Mouse (Mus musculus): ENCODE results near the gene Gm21970. TPM values are rescaled to one million over a fixed set of nuclear protein-coding genes. Genes with fewer than 3 reads are reported as not detected.

Gm21970 gene
- polyA plus RNA-seq, 1 experiment, result not detected

DNA sequence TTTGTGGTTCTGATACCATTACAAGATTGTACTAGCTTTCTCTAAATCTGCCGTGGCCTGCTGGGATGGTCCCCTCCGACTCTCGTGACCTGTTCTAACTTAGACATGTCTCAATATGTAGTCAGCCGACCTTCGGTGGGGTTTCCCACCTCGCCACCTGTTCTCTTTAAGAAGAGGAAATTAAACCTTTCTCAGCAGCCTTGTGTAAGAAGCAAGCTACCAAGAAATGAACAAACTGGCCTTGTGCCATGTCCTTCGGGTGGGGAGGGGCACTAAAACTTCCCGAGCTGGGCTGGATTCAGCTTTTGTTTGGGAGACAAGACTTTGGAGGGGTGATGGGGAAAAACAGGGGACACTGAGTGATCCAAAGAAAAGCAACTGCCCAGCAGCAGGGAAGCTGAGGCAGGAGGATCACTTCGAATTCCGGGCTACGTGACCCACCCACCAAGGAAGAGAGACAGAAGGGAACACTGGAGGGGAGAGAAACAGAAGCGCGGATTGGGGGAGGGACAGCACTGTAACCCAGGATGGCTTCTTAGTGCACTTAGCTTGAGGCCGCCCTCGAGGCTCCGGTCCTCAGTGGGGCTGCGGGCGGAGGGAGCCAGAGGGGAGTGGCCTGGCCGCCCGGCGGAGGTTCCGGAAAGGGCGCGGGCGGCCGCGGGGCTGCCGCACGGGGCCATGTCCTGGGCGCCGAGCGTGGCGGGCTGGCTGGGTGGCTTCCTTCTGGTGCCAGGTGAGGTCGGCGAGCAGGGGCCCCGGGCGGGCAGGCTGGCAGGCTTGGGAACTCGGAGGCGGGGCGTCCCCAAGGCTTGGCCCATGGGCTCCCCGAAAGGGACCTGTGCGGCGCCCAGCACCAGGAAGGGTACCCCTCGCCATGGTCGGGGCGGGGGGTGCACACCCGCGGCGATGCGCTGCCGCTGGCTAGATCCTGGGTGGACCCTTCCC lies 14.4 kb downstream of the Gm21970 start, which contains the start of gene Il10rb:
Gene Il10rb, plus strand, starts transcription at position 525 of the 945 bp plus-strand sequence.
- H3K4me3 ChIP-seq (ENCODE audit: extremely low read depth, insufficient read depth, insufficient read length), result peak within 1 kb of the TSS; percentile 90
- DNase-seq (ENCODE audit: low read depth in 1 of 2, low spot score in 2 of 2), result peak; percentile 78 to 86
- peak; percentile 64 for TF ChIP-seq POLR2A (IDR thresholded peaks at IDR 0.05; ENCODE audit: low read depth, low read length)
- no peak for TF ChIP-seq CTCF (IDR thresholded peaks at IDR 0.05; ENCODE audit: extremely low read depth, insufficient read depth, insufficient read length, insufficient replicate concordance)
- WGBS, result under 1% methylated on average over 50 of the region's 51 CpGs
- peaks cover 12% of the 10 kb centered on the region for H3K36me3 ChIP-seq (ENCODE audit: control insufficient read depth, insufficient read depth, low read length)
- H3K27me3 ChIP-seq (ENCODE audit: control insufficient read depth, insufficient read depth, low read length), result no peaks in the 10 kb centered on the region
- H3K27ac ChIP-seq (ENCODE audit: insufficient read depth, low read length), result peak within 1 kb of the TSS; percentile 97
- peaks cover 13% of the 10 kb centered on the region for H3K4me1 ChIP-seq (ENCODE audit: control insufficient read depth, insufficient read depth, insufficient read length)

DNA sequence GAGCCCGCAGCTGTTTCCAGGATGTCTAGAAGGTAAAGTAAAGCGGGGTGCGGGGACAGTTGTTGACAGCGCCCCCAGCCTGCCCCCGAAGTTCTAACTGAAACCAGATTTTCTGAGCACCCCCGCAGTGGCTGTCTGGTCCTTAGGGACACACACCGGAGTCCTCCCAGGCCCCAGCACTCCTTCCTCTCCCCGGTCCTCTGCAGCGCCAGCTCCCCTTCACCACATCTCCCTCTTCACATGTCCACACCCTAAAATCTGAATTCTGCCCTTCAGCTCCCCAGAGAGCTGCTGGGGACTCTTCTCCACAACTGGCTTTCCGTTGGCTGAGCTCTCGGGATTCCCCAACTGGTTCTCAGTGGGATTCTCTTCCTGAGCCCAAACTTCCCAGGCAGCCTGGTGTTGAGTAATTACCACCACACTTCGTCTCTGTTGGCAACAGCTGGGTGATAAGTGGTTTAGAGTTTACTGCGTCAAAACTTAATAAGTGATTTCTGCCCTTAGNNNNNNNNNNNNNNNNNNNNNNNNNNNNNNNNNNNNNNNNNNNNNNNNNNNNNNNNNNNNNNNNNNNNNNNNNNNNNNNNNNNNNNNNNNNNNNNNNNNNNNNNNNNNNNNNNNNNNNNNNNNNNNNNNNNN lies 15.2 kb downstream of the Gm21970 start:
- peak overlapping the region; percentile 97 for H3K27ac ChIP-seq (ENCODE audit: insufficient read depth, low read length)
- peak overlapping the region; percentile 90 for H3K4me3 ChIP-seq (ENCODE audit: extremely low read depth, insufficient read depth, insufficient read length)
- TF ChIP-seq POLR2A (IDR thresholded peaks at IDR 0.05; ENCODE audit: low read depth, low read length) (no peak; the same call in 1 of the 2 replicates), CTCF (IDR thresholded peaks at IDR 0.05; ENCODE audit: extremely low read depth, insufficient read depth, insufficient read length, insufficient replicate concordance) (no peak)
- peak in 1 of 2 experiments; percentile 56 for DNase-seq (ENCODE audit: low read depth in 1 of 2, low spot score in 2 of 2)
- peaks cover 13% of the 10 kb centered on the region for H3K4me1 ChIP-seq (ENCODE audit: control insufficient read depth, insufficient read depth, insufficient read length)
- H3K27me3 ChIP-seq (ENCODE audit: control insufficient read depth, insufficient read depth, low read length), result no peaks in the 10 kb centered on the region
- peaks cover 13% of the 10 kb centered on the region for H3K36me3 ChIP-seq (ENCODE audit: control insufficient read depth, insufficient read depth, low read length)
- WGBS, result under 1% methylated on average over 13 of the region's 13 CpGs

- Histone ChIP-seq H3K4me1 (ENCODE audit: control insufficient read depth, insufficient read depth, insufficient read length) (peaks cover 22% of the 10 kb centered on the region), H3K36me3 (ENCODE audit: control insufficient read depth, insufficient read depth, low read length) (peaks cover 35% of the 10 kb centered on the region), H3K4me3 (ENCODE audit: extremely low read depth, insufficient read depth, insufficient read length) (no peak overlapping the region), H3K27me3 (ENCODE audit: control insufficient read depth, insufficient read depth, low read length) (no peaks in the 10 kb centered on the region), H3K27ac (ENCODE audit: insufficient read depth, low read length) (peak overlapping the region; percentile 56)
- TF ChIP-seq POLR2A (IDR thresholded peaks at IDR 0.05; ENCODE audit: low read depth, low read length) (no peak), CTCF (IDR thresholded peaks at IDR 0.05; ENCODE audit: extremely low read depth, insufficient read depth, insufficient read length, insufficient replicate concordance) (no peak)
- 30% methylated on average over 12 of the region's 12 CpGs for WGBS
- no peak for DNase-seq (ENCODE audit: low read depth in 1 of 2, low spot score in 2 of 2)
These were observed 21.8 kb downstream of the Gm21970 start for GRCm38 (mm10) chr16:91413102-91413844.

- peak in 1 of 2 experiments; percentile 33 for DNase-seq (ENCODE audit: low read depth in 1 of 2, low spot score in 2 of 2)
- peaks cover 47% of the 10 kb centered on the region for H3K36me3 ChIP-seq (ENCODE audit: control insufficient read depth, insufficient read depth, low read length)
- no peaks in the 10 kb centered on the region for H3K27me3 ChIP-seq (ENCODE audit: control insufficient read depth, insufficient read depth, low read length)
- peak overlapping the region; percentile 61 for H3K27ac ChIP-seq (ENCODE audit: insufficient read depth, low read length)
- peaks cover 19% of the 10 kb centered on the region for H3K4me1 ChIP-seq (ENCODE audit: control insufficient read depth, insufficient read depth, insufficient read length)
- no peak overlapping the region for H3K4me3 ChIP-seq (ENCODE audit: extremely low read depth, insufficient read depth, insufficient read length)
- TF ChIP-seq CTCF (IDR thresholded peaks at IDR 0.05; ENCODE audit: extremely low read depth, insufficient read depth, insufficient read length, insufficient replicate concordance) (no peak), POLR2A (IDR thresholded peaks at IDR 0.05; ENCODE audit: low read depth, low read length) (no peak)
- WGBS, result 44% methylated on average over 9 of the region's 9 CpGs
These were observed 24.1 kb downstream of the Gm21970 start for GRCm38 (mm10) chr16:91415391-91416189.

DNA sequence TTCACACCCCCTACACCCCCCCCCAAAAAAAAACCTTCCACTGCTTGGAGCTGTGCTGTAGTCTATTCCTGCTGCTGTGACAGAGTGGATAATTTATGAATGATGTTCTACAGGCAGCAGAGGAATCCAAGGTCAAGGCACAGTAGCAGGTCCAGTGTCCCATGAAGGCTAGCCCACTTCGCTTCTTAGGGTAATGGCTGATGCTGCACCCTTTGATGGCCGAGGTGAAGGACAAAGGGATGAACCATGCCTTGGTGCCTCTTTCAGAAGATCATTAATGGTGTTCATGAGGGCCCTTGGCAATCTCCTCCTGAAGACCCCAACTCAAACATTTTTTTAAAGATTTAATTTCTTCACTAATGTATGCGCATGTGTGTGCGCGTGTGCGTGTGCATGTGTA lies 24.8 kb downstream of the Gm21970 start:
- 93% methylated on average over 6 of the region's 6 CpGs for WGBS
- Histone ChIP-seq H3K4me1 (ENCODE audit: control insufficient read depth, insufficient read depth, insufficient read length) (peaks cover 19% of the 10 kb centered on the region), H3K36me3 (ENCODE audit: control insufficient read depth, insufficient read depth, low read length) (peaks cover 49% of the 10 kb centered on the region), H3K4me3 (ENCODE audit: extremely low read depth, insufficient read depth, insufficient read length) (no peak overlapping the region), H3K27me3 (ENCODE audit: control insufficient read depth, insufficient read depth, low read length) (no peaks in the 10 kb centered on the region), H3K27ac (ENCODE audit: insufficient read depth, low read length) (peak overlapping the region; percentile 60)
- no peak for TF ChIP-seq POLR2A (IDR thresholded peaks at IDR 0.05; ENCODE audit: low read depth, low read length)
- TF ChIP-seq CTCF (IDR thresholded peaks at IDR 0.05; ENCODE audit: extremely low read depth, insufficient read depth, insufficient read length, insufficient replicate concordance), result no peak
- no peak for DNase-seq (ENCODE audit: low read depth in 1 of 2, low spot score in 2 of 2)

- H3K4me3 ChIP-seq (ENCODE audit: extremely low read depth, insufficient read depth, insufficient read length), result no peak overlapping the region
- H3K27me3 ChIP-seq (ENCODE audit: control insufficient read depth, insufficient read depth, low read length), result no peaks in the 10 kb centered on the region
- peaks cover 50% of the 10 kb centered on the region for H3K36me3 ChIP-seq (ENCODE audit: control insufficient read depth, insufficient read depth, low read length)
- DNase-seq (ENCODE audit: low read depth in 1 of 2, low spot score in 2 of 2), result peak; percentile 62 to 75
- H3K4me1 ChIP-seq (ENCODE audit: control insufficient read depth, insufficient read depth, insufficient read length), result peaks cover 19% of the 10 kb centered on the region
- peak overlapping the region; percentile 60 for H3K27ac ChIP-seq (ENCODE audit: insufficient read depth, low read length)
- TF ChIP-seq POLR2A (IDR thresholded peaks at IDR 0.05; ENCODE audit: low read depth, low read length) (no peak), CTCF (IDR thresholded peaks at IDR 0.05; ENCODE audit: extremely low read depth, insufficient read depth, insufficient read length, insufficient replicate concordance) (no peak)
- 36% methylated on average over 7 of the region's 7 CpGs for WGBS
These were observed 25.4 kb downstream of the Gm21970 start for GRCm38 (mm10) chr16:91416938-91417337.
